Mouse (Mus musculus) kidney, adult 2 months (tissue): ENCODE data around the gene Numb.

Source experiments
- CTCF ChIP-seq: fragments of 200-500 bp; conservative IDR thresholded peaks from 2 replicates; pipeline ENCODE4 v1.5.1; 2011; ENCODE audit warnings: low read depth, mild to moderate bottlenecking, control low read depth, low read length, moderate library complexity, mixed read lengths; ENCODE audit not compliant: insufficient read depth, insufficient read length
- POLR2A ChIP-seq: fragments of 200-500 bp; IDR thresholded peaks from one replicate; pipeline ENCODE4 v1.6.1; 2011; ENCODE audit warnings: low read depth, low read length, control low read depth

GRCm38 (mm10) chr12:83816616-83817015 is 105.1 kb downstream of the Numb start:
- no peak for TF ChIP-seq CTCF
- TF ChIP-seq POLR2A, result no peak
